Mouse (Mus musculus) embryonic fibroblast, embryonic 13.5 days (primary cell): ENCODE results near the gene Cbln3.

Experiments
- CTCF ChIP-seq: IDR thresholded peaks from 2 replicates; pipeline ENCODE4 v1.5.1; 2011; ENCODE audit warnings: mild to moderate bottlenecking, control low read depth, low read length, moderate library complexity, borderline replicate concordance; ENCODE audit not compliant: insufficient read depth
- POLR2A ChIP-seq: IDR thresholded peaks from 2 replicates; pipeline ENCODE4 v1.6.1; 2011; ENCODE audit warnings: low read depth, mild to moderate bottlenecking, control low read depth, low read length, moderate library complexity

DNA sequence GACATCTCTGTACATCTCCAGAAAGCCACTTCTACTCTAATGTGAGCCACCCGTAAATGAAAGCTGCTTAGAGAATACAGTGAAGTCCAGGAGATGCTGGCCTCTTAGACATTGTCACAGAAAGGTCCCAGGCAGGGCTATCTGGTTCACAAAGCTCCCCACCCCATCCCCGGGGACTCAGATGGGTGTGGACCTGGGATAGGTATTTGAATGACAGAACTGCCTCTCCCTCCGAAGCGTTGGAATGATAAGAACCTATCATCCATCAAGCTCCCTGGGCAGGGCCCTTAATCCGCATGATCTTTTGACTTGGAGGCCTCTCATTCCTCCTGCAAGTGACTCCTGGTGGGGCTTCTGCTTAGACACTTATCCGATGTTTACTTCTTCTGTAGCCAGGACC lies 33.3 kb downstream of the Cbln3 start:
- TF ChIP-seq CTCF (no peak), POLR2A (no peak)
